In genomic region chr11:102448327-102448726, GRCm38 (mm10) we compare ENCODE assay signal across 9 mouse cellular contexts. TPM values are rescaled to one million over a fixed set of nuclear protein-coding genes. Genes with fewer than 3 reads are reported as not detected.
DNase-seq lines count a peak whose midpoint lies in the region; ATAC-seq lines count a peak whose summit lies in the region.
"Had no signal": no experiment of that assay in that cellular context is flagged by ENCODE, and none has a peak within 500 bp of the region (broad histone marks: within the 10 kb centered on the region; RNA-seq: fewer than 3 reads in every experiment).

No protein-coding gene starts in this region.

- peaks cover 4% of the 10 kb centered on the region for H3K36me3 ChIP-seq in kidney, embryonic 14.5 days (ENCODE audit: control insufficient read depth, insufficient read depth, low read length)
- H3K36me3 ChIP-seq in hindbrain, embryonic 15.5 days = peaks cover 6% of the 10 kb centered on the region; the same call in 1 of the 2 replicates

- no peak overlapping the region for H3K4me2 ChIP-seq in kidney, embryonic 14.5 days (replicated peaks; ENCODE audit: low read depth, low read length)
- peak overlapping the region; percentile 65 for H3K4me2 ChIP-seq in hindbrain, embryonic 15.5 days

- H3K4me3 ChIP-seq in kidney, embryonic 14.5 days (ENCODE audit: low read length) = no peak overlapping the region
- H3K4me3 ChIP-seq in hindbrain, embryonic 15.5 days = peak overlapping the region; percentile 72

- H3K27ac ChIP-seq in kidney, embryonic 14.5 days (ENCODE audit: low read depth, low read length) = peak overlapping the region; percentile 31; the same call in 1 of the 2 replicates
- peak overlapping the region; percentile 99; the same call in 1 of the 2 replicates for H3K27ac ChIP-seq in hindbrain, embryonic 15.5 days (replicated peaks)
- H3K27ac ChIP-seq: gastrocnemius, adult 2 months had no signal

- peaks cover 39% of the 10 kb centered on the region for H3K4me1 ChIP-seq in kidney, embryonic 14.5 days (ENCODE audit: control insufficient read depth, insufficient read depth, low read length)
- H3K4me1 ChIP-seq in hindbrain, embryonic 15.5 days (replicated peaks) = peaks cover 42% of the 10 kb centered on the region

- peaks cover 4% of the 10 kb centered on the region; the same call in 1 of the 2 replicates for H3K27me3 ChIP-seq in kidney, embryonic 14.5 days (ENCODE audit: control insufficient read depth, insufficient read depth, low read length)
- 0 out of 2 replicates have a peak, but pooled peaks cover 3% of the 10 kb centered on the region for H3K27me3 ChIP-seq in hindbrain, embryonic 15.5 days

- ATAC-seq in kidney, embryonic 14.5 days (ENCODE audit: low FRiP score, low TSS enrichment) = no peak
- ATAC-seq in hindbrain, embryonic 15.5 days (ENCODE audit: low FRiP score, low read depth) = no peak

- WGBS in kidney, embryonic 14.5 days = 7% methylated on average over 8 of the region's 8 CpGs
- WGBS in hindbrain, embryonic 15.5 days = 19% methylated on average over 8 of the region's 8 CpGs

- DNase-seq in kidney, postnatal 36 days = no peak
- DNase-seq in 416B (ENCODE audit: low read depth) = peak; percentile 15
- DNase-seq in brain, adult 2 months (ENCODE audit: low read depth, low spot score) = peak; percentile 91
- no peak for DNase-seq in spleen, postnatal 4 days (ENCODE audit: low spot score in 2 of 2)
- DNase-seq in testis, postnatal 10 days (ENCODE audit: low spot score) = no peak
- no peak for DNase-seq in urinary bladder, postnatal 14 days (ENCODE audit: low spot score)
- DNase-seq: gastrocnemius, adult 2 months had no signal

- H3K9me3 ChIP-seq in kidney, embryonic 14.5 days (ENCODE audit: control insufficient read depth, low read length) = no peaks in the 10 kb centered on the region
- H3K9me3 ChIP-seq in hindbrain, embryonic 15.5 days = no peaks in the 10 kb centered on the region

- H3K9ac ChIP-seq in kidney, embryonic 14.5 days (ENCODE audit: low read depth, low read length) = no peak overlapping the region
- no peak overlapping the region for H3K9ac ChIP-seq in hindbrain, embryonic 15.5 days

RNA-seq across cellular contexts. Expression of gene Fam171a2, which starts 0.8 kb away (rescaled TPM):
- 12.3 and 14.7 TPM in 2 replicates for polyA plus RNA-seq in kidney, embryonic 14.5 days (2014; fragmentation: Nextera tagmentation; extraction: Ambion mirVana)
- polyA plus RNA-seq in hindbrain, embryonic 15.5 days (2015; fragmentation: Nextera tagmentation; extraction: Ambion mirVana) = 29.3 and 30.7 TPM in 2 replicates

RNA-seq across cellular contexts. Expression of gene Grn, which starts 18.2 kb away (rescaled TPM):
- polyA plus RNA-seq in kidney, embryonic 14.5 days (2014; fragmentation: Nextera tagmentation; extraction: Ambion mirVana) = 81.0 and 103 TPM in 2 replicates
- 85.7 and 85.9 TPM in 2 replicates for polyA plus RNA-seq in hindbrain, embryonic 15.5 days (2015; fragmentation: Nextera tagmentation; extraction: Ambion mirVana)

RNA-seq across cellular contexts. Expression of gene Itga2b, which starts 21.6 kb away (rescaled TPM):
- polyA plus RNA-seq in kidney, embryonic 14.5 days (2014; fragmentation: Nextera tagmentation; extraction: Ambion mirVana) = 5.8 and 6.4 TPM in 2 replicates
- 9.5 and 10.1 TPM in 2 replicates for polyA plus RNA-seq in hindbrain, embryonic 15.5 days (2015; fragmentation: Nextera tagmentation; extraction: Ambion mirVana)

RNA-seq across cellular contexts. Expression of gene Slc25a39, which starts 40.6 kb away (rescaled TPM):
- 224 and 274 TPM in 2 replicates for polyA plus RNA-seq in kidney, embryonic 14.5 days (2014; fragmentation: Nextera tagmentation; extraction: Ambion mirVana)
- 167 and 168 TPM in 2 replicates for polyA plus RNA-seq in hindbrain, embryonic 15.5 days (2015; fragmentation: Nextera tagmentation; extraction: Ambion mirVana)

RNA-seq across cellular contexts. Expression of gene Rundc3a, which starts 55.1 kb away (rescaled TPM):
- 1.7 and 1.9 TPM in 2 replicates for polyA plus RNA-seq in kidney, embryonic 14.5 days (2014; fragmentation: Nextera tagmentation; extraction: Ambion mirVana)
- 135 and 149 TPM in 2 replicates for polyA plus RNA-seq in hindbrain, embryonic 15.5 days (2015; fragmentation: Nextera tagmentation; extraction: Ambion mirVana)

Comparison
In these comparisons a context has a peak if more than half of its experiments do, and no peak if none do; other contexts are left out.
1. DNase-seq: peak in 416B (single experiment) and brain, adult 2 months (single experiment); none in kidney, postnatal 36 days (0 of 2), spleen, postnatal 4 days (0 of 2), testis, postnatal 10 days (single experiment) and urinary bladder, postnatal 14 days (single experiment).